Mouse (Mus musculus): ENCODE results near the gene 4930404N11Rik. TPM values are rescaled to one million over a fixed set of nuclear protein-coding genes. Genes with fewer than 3 reads are reported as not detected.

Gene 4930404N11Rik
- total RNA-seq, 2 experiments from 2014 or later: 0.57 to 0.74 TPM

- DNase-seq (ENCODE audit: low spot score in 2 of 2): no peak
Measured at GRCm38 (mm10) chr10:81402227-81402765, 36.7 kb upstream of the 4930404N11Rik start.

- DNase-seq (ENCODE audit: low spot score in 2 of 2): peak in 1 of 2 experiments; percentile 68
Measured at GRCm38 (mm10) chr10:81401521-81402226, 36.1 kb upstream of the 4930404N11Rik start.

- no peak for DNase-seq (ENCODE audit: low spot score in 2 of 2)
Measured at GRCm38 (mm10) chr10:81401205-81401520, 35.5 kb upstream of the 4930404N11Rik start.

- no peak for DNase-seq (ENCODE audit: low spot score in 2 of 2)
Measured at GRCm38 (mm10) chr10:81400371-81401204, 35.0 kb upstream of the 4930404N11Rik start.

- no peak for DNase-seq (ENCODE audit: low spot score in 2 of 2)
Measured at GRCm38 (mm10) chr10:81399798-81400308, 34.2 kb upstream of the 4930404N11Rik start.

GRCm38 (mm10) chr10:81399296-81399695 is 33.7 kb upstream of the 4930404N11Rik start:
- DNase-seq (ENCODE audit: low spot score in 2 of 2): no peak

GRCm38 (mm10) chr10:81396749-81397148 is 31.1 kb upstream of the 4930404N11Rik start:
- no peak for DNase-seq (ENCODE audit: low spot score in 2 of 2)

- DNase-seq (ENCODE audit: low spot score in 2 of 2): no peak
Measured at GRCm38 (mm10) chr10:81395865-81396264, 30.2 kb upstream of the 4930404N11Rik start.

- DNase-seq (ENCODE audit: low spot score in 2 of 2): peak; percentile 83 to 85
Measured at GRCm38 (mm10) chr10:81395127-81395526, 29.5 kb upstream of the 4930404N11Rik start.

GRCm38 (mm10) chr10:81393456-81394063 is 27.9 kb upstream of the 4930404N11Rik start:
- no peak for DNase-seq (ENCODE audit: low spot score in 2 of 2)

GRCm38 (mm10) chr10:81392781-81393185 is 27.2 kb upstream of the 4930404N11Rik start, which contains the start of gene Smim24:
Gene Smim24, plus strand, starts transcription at chr10:81393051.
- no peak for DNase-seq (ENCODE audit: low spot score in 2 of 2)

GRCm38 (mm10) chr10:81392270-81392669 is 26.7 kb upstream of the 4930404N11Rik start:
- no peak for DNase-seq (ENCODE audit: low spot score in 2 of 2)

GRCm38 (mm10) chr10:81390678-81390965 is 25.0 kb upstream of the 4930404N11Rik start:
- DNase-seq (ENCODE audit: low spot score in 2 of 2): no peak

- DNase-seq (ENCODE audit: low spot score in 2 of 2): peak; percentile 88
Measured at GRCm38 (mm10) chr10:81389801-81390677, 24.4 kb upstream of the 4930404N11Rik start.

- no peak for DNase-seq (ENCODE audit: low spot score in 2 of 2)
Measured at GRCm38 (mm10) chr10:81389373-81389772, 23.8 kb upstream of the 4930404N11Rik start.

GRCm38 (mm10) chr10:81388505-81389055 is 23.0 kb upstream of the 4930404N11Rik start, which contains the start of gene Gm48552:
Gene Gm48552, plus strand, starts transcription at chr10:81389005.
- DNase-seq (ENCODE audit: low spot score in 2 of 2): no peak

GRCm38 (mm10) chr10:81387716-81388115 is 22.1 kb upstream of the 4930404N11Rik start:
- no peak for DNase-seq (ENCODE audit: low spot score in 2 of 2)

- no peak for DNase-seq (ENCODE audit: low spot score in 2 of 2)
Measured at GRCm38 (mm10) chr10:81385603-81386306, 20.1 kb upstream of the 4930404N11Rik start.

GRCm38 (mm10) chr10:81384605-81384982 is 19.0 kb upstream of the 4930404N11Rik start:
- no peak for DNase-seq (ENCODE audit: low spot score in 2 of 2)
